Mouse (Mus musculus) ES-E14 (cell line): ENCODE measurements at regions not wholly inside any gene's neighbourhood (a gene's known extent, or its start where the extent isn't known, plus 50 kb on each side); places are given as distances from the start of the nearest gene placed in this dataset.

Experiments used
- CHD2 ChIP-seq: IDR thresholded peaks from 2 replicates; pipeline ENCODE4 v1.6.1; 2014; ENCODE audit warnings: mild to moderate bottlenecking, low read depth, low read length, inconsistent platforms
- HCFC1 ChIP-seq: IDR thresholded peaks from 2 replicates; pipeline ENCODE4 v1.6.1; 2012; ENCODE audit warnings: low read length, inconsistent platforms, borderline replicate concordance; ENCODE audit not compliant: insufficient read depth
- MAFK ChIP-seq: IDR thresholded peaks from 2 replicates; pipeline ENCODE4 v1.6.1; 2014; ENCODE audit warnings: mild to moderate bottlenecking, low read depth, low read length, inconsistent platforms; ENCODE audit not compliant: insufficient read depth
- ZNF384 ChIP-seq: IDR thresholded peaks from 2 replicates; pipeline ENCODE4 v1.6.1; 2012; ENCODE audit warnings: low read depth, low read length, inconsistent platforms

DNA sequence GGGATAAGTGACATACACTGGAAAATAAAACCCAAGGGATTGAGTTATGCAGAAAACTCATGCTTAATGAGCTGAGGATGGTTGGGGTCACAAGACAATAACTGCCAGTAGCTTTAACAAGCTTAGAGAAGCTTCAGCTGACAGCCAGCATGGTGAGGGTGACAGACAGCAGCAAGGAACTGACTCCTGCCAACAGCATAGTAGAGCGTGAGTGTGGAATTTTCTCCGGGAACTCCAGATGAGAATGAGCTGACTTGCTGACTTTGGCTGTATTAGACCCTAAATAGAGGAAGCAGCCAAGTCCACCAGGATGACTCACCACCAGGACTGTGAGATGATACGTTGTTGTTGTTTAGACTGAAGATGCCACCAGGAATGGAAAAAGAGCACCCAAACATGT is 788.2 kb downstream of the Adgrl2 start:
- TF ChIP-seq HCFC1 (no peak), ZNF384 (no peak), CHD2 (no peak), MAFK (no peak)
